Mouse (Mus musculus) spleen, embryonic (tissue): ENCODE measurements around the gene Tekt4.

Source experiments
- CTCF ChIA-PET: fragments of 350-600 bp; sonication (Branson Sonifier 250); formaldehyde crosslinking; loops from one replicate; lab custom pipeline; 2022; lab: Charles Lee

Gene Tekt4

DNA sequence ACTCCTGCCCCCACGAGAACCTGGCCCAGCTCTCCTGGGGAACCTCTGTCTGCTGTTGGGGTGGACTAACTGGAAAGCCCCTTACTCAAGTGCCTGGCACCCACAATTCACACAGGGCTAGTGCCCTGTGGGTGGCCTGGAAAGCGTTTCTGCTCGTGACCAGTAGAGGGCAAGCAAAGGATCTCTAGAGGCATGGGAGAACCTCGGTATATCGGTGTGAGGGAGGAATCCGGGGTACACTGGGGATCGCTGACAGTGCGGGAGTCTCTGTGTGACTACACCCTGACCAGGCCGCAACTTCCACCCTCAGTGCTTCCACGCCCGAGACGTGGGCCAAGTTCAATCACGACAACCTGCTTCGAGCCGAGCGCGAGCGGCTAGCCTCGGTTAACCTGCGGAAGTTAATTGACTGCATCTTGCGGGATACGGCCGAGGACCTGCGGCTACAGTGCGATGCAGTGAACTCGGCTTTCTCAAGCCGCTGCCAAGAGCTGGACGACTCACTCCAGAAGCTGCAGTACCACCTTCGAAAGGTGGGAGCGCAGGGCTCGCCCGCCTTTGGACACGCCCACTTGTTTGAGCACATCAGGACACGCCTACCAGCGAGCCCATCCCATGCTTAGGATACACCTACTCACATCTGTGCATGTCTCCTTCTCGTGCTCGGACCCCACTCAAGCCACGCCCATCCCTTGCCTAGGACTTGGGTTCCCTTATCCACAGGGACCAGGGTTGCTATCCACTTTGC, 20.1 kb downstream of the Tekt4 start:
- CTCF ChIA-PET, result interaction anchor here (1.1 kb wide), 1 partner anchor 224 kb away, joined by 3 read pairs; no protein-coding TSS in a partner anchor

DNA sequence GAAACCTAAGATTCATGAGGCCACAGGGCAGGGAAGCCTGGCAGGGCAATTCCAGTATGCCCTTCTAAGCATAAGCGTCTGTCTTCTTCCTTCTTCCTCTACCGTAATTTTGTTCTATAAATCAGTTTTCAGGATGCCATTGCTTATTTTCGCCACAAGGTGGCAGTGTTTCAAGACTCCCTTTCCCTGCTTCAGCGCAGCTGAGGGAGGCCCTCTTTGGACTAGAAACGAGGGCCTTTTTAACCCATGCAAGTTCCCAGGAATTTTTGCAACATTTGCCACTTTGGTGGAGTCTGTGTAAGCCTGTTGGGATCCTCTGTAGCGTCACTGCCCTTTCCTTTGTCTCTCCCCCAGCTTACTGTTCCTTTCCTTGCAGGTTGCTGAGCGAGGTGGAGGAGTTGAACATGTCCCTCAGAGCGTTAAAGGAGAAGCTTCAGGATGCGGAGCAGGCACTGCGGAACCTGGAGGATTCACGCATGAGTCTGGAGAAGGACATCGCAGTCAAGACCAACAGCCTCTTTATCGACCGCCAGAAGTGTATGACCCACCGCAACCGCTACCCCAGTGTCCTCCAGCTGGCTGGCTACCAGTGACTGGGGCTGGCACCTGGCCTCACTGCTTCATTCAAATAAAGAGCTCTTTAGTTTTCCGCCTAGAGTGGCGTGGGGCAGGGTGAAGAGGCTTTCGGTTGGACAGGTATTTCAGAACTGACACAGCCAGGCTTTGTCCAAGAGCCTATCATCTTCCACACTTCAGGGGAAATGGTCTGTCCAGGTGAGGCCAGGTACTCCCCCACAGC, 21.7 kb downstream of the Tekt4 start:
- CTCF ChIA-PET, result no interaction called here

DNA sequence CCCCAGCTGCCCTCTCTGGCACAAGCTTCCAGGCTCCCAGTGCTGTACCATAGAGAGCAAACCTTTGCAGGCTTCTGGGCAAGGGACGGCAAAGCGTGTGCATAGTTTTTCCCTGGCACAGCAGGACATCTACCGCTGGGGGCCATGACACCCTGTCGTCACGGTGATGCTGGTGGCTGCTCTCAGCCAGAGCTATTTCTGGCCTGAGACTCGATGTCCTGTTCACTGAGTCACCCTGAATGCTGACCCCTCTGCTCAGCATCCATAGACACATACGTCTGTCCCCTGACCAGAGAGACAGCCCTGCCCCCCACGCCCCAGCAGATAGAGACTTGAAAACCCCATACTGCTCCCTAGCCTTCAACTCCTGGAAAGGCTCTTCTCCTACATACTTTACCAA, 25.7 kb downstream of the Tekt4 start:
- CTCF ChIA-PET, result no interaction called here

DNA sequence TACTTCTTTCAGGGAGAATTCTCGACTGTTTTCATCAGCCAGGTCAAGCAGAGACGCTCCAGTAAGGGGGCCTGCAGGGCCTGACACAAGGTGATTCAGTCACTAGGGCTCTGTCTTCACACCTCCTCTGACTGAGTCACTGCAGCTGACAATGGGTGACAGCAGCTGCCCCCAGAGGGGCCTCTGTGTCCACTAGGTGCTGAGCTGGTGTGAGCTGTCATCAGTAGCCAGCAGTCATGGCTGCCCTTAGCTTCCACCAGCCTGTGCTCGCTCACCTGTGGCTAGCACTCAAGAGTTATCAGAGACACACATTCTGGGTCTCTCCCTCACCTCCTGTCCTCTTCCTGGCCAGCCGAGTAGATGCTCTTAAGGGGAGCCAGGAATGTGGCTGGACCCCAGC, 26.4 kb downstream of the Tekt4 start:
- CTCF ChIA-PET, result no interaction called here

DNA sequence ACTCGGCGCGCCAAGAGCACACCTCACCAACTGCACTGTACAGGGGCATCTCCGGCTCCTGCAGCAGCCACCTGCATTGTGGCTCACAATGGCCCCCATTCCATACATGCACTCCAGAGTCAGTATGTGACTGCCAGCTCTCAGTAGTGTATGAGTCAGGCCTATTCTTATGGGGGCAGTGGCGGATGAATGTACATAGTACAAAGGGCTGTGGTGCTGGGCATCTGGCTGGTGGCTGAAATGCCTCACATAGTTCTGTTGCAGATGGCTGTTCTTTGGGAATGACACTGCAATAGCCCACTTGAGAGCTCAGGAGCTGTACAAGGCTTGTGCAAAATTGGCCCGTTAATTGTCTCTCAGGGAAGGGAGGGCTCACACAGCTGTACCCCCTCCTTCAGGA, 27.7 kb downstream of the Tekt4 start:
- CTCF ChIA-PET, result no interaction called here

DNA sequence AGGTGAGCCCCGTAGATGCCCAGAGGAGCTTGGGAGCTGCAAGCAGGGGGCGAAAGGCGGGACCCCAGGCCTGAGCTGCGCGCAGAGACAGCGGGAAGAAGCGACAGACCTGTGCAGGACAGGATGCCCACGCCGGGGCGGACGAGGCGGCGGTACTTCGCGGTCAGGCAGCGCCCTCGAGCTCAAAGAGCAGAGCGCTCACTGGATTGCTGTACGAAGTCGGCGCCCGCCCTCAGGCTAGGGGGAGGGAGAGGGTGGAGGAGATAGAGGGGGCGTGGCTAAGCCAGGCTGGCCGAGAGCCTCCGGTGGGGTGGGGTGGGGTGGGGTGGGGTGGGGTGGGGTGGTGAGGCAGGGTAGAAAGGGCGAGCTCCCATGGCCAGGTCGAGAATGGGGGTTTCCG, 42.6 kb downstream of the Tekt4 start, which contains the start of gene Sstr5:
TSS of gene Sstr5 (minus strand) at position 276 of the 400 bp plus-strand sequence.
- CTCF ChIA-PET, result no interaction called here

DNA sequence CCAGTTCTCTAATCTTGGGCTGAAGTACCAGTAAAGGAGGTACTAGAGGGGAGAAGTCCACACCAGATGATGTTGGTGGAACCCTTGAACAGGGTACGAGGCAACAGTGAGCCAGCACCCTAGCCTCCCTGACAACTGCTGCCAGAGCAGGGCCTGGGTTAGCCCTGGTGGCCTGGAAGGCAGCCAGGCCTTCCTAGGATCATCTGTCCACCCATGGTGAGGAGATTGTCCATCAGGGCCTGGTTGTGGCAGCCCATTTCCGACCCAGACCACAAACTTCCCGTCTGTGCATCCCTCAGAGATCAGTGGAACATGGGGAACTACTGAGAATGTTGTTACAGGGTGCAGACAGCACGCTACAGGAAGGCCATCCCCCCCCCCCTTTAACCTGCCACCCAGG, 48.2 kb downstream of the Tekt4 start:
- CTCF ChIA-PET, result no interaction called here

DNA sequence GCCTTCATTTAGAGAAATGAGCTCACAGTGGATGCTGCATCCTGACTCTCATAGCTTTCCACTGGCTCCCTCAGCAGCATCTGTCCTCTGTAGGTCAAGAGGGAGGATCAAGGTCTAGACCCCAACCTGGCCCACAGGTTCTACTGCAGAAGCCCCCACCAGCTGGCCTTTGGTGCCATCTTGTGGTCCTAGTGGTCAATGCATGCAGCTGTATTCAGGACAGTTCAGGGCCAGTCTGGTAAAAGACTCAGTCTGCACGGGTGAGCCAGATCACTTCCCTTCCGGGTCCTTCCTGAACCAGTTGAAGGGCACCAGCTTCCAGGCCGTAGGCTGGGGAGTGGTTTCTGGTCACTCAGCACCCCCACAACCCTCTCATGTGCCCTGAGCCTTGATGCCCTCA, 53.4 kb downstream of the Tekt4 start:
- CTCF ChIA-PET, result no interaction called here

DNA sequence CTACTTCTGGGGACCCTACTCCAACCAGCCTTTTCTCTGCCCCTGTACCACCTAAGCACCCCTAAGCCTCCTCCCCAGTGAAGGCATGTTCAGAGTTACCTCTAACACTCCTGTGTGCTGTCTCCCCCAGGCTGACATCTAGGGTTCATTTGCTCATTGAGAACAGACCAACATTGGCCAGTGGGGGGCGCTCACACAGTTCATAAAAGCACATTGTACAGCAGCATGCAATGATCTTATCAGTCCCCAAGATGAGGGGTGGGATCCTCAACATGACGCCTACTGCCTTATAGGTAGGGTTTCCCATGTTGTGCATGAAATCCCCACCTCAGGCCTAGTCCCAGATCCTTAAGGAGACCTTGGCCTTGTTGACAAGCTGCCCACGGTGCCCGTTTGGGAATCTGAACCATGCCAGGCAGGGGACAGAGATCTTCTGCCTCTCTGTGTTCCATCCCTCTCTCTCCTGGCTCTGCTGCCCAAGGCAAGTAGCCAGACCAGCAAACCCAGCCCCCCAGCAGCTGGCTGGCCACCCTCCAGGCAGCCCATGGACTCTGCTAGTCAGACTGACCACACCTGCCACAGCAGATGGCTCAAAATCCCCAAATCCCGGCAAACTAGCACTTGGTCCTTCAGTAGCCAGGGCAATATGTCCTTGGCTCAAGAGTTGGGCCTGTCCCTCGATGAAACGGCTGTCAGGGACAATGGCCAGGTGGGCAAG, 54.6 kb downstream of the Tekt4 start:
- CTCF ChIA-PET, result no interaction called here

DNA sequence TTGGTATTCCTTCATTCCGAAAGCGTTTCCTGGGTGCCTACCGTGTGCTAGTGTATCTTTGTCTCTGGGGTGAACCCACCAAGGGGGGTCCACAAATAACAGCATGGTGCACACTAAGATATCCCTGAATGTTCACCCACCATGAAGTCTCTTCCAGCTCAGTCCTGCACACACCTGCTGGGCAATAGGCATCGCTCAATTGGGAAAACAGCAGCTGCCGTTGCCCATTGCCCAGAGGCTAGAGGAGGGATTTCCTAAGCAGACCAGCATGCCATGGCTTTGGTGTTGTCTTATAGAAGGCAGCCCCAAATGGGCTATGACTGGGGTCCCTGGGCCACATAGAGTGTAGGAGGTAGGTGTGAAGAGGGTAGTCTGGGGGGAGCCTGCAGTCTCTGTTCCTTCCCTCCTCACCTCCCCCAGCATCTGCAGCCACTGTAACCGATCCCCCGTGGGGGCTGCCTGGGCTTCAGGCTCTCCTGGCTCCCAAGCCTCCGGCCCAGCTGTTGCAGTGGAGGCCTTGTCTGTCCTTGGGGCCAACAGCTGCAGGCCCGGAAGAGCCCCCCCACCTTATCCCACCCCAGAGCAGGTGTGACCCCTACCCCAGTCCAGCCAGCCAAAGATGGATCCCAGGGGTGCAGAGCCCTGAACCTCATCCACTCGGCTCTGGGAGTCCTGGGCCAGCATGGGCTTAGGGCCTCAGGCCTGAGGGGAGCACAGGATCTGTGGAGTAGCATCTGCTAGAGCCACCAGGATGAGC, 55.8 kb downstream of the Tekt4 start:
- CTCF ChIA-PET, result no interaction called here

DNA sequence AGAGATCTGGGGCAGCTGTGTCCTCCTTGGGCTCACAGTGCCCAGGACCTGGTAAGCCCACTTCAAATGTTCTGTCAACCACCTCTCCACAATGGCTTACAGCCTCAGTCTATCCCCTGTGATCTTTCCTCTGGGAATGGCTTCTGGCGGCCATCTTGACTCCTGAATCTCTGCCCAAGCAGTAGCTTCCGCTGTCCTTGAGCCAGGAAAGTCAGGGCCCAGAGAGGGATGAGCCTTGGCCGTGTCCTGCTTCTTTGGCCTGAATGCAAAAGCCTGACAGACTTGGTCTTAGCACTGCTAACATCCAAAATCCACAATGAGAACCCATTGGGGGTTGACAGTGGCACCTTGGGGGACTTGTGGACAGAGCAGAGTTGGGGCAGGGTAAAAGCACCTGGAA, 57.5 kb downstream of the Tekt4 start:
- CTCF ChIA-PET, result no interaction called here

DNA sequence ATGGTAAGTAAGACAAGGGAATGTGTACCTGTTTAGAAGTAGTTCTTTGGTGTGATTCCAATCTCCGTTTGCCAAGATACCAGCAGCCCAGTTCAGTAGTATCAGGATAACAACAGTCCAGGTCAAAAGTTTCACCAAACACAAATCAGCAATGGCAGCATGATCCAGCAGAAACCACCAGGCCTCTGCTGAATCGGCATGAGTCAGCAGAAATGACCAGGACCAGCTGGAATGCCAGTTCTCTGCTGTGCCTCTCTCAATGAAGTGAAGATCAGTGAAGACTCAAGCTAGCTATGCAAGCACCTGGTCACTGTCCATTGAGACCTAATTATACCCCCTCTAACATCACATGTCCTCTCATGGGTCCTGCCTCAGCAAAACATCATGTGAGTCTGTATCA, 59.6 kb downstream of the Tekt4 start:
- CTCF ChIA-PET, result no interaction called here

DNA sequence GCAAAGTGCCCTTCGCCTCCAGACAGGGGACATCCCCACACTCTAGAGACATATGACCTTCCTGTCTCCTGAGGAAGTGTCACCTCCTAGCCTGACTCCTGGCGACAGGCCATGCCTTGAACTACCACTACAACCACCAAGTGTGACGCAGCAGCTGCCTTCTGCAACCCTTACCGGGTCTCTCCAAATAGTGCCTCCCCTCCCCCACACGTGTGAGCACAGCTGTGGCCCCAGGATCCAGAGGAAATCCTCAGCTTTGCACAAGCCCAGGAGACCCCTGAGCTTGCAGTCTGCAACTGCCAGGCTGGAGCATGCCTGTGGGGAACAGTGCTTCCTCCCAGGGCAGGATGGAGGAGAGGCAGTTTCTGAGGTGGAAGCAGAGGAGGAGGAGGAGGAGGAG, 61.9 kb downstream of the Tekt4 start:
- CTCF ChIA-PET, result no interaction called here

DNA sequence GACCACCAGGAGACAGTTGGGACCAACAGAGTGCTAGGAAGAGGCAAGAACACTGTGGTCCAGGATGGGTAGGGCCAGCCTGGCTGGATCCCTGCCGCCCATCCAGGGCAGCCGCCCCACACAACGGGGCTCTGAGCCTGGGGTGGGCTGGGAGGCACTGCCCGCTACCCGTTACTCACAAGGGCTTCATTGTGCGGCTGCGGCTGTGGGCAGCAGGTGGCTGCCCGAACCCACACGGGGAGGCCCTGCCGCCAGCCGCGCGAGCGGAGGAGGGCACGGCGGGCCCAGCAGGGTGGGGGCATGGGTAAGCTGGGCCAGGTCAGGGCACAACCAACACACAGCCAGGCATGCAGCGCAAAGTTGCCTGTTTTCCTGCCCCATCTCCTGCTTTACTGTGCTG, 63.7 kb downstream of the Tekt4 start:
- CTCF ChIA-PET, result interaction anchor here (0.6 kb wide), 1 partner anchor 1634 kb away, joined by 4 read pairs; no protein-coding TSS in a partner anchor

DNA sequence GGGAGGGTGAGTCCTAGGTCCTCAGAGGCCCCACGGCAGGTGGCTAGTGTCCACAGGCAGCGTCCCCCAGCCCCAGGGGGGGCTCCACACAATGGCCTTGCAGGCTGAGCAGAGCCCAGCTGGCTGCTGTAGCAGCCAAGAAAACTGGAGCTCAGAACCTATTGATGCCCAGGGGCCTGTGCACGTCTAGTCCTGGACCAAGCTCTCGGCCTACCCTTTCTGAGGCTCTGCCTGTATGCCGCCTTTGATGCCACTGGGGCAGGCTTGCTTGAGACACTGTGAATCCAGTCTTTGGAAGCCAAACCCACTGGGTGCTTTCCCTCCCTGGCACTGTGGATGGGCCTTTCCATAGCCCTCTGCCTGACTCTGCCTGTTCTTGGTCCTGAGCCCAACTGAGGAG, 65.1 kb downstream of the Tekt4 start:
- CTCF ChIA-PET, result no interaction called here

DNA sequence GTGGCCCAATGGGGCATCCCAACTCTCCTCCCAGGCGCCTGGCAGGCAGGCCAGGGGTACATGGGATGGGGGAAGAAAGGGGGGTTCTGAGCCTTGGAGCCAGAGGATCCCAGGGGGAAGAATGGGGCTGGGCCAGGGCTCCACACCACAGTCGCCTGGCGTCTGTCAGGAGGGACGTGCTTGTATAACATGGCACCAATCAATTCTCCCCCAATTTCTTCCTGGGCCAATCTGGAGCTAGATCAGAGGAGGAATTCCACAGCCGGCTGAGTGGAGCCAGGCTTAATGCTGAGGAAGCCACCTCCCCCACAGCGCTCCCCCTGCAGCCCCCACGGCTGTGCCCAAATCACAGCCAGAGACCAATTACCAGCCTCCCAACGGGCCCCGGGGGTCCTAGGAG, 66.1 kb downstream of the Tekt4 start:
- CTCF ChIA-PET, result no interaction called here

DNA sequence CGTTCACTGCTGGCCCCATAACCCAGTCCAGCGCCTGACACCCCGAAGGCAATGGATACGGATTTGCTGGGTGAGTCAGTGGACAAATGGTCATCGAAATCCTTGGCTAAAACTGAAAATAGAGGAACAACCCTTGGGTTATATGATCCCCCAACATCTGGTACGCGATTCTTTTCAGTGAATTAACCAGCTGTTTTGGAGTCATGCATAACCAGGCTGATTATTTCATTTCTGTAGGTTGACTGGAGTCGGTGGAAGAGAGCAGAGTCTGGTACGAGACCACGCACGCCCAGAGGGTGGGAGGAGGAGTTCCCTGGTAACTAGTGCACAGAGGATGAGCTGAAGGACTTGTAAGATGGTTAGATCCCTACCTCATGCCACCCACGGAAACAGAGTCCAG, 67.7 kb downstream of the Tekt4 start:
- CTCF ChIA-PET, result no interaction called here
